8 mouse cellular contexts compared by ENCODE assay signal in genomic region chrX:103622935-103623280, GRCm38 (mm10). TPM values are rescaled to one million over a fixed set of nuclear protein-coding genes. Genes with fewer than 3 reads are reported as not detected.
DNase-seq lines count a peak whose midpoint lies in the region; ATAC-seq and TF ChIP-seq lines count a peak whose summit lies in the region.

No protein-coding gene starts in this region.

- H3K4me2 ChIP-seq in kidney, embryonic 14.5 days (replicated peaks; ENCODE audit: low read depth, low read length): peak overlapping the region; percentile 48

- DNase-seq in layer of hippocampus, adult 2 months (ENCODE audit: low spot score in 2 of 2): no peak
- DNase-seq in layer of hippocampus, adult 9-11 months: no peak
- DNase-seq in cerebellum, adult 2 months: peak; percentile 18 to 49
- peak in 1 of 2 experiments; percentile 41 for DNase-seq in heart, adult 2 months
- peak; percentile 12 for DNase-seq in lung, postnatal 25 days (ENCODE audit: low spot score)
- peak; percentile 39 for DNase-seq in testis, postnatal 10 days (ENCODE audit: low spot score)
- no peak for DNase-seq in urinary bladder, postnatal 10 days (ENCODE audit: low spot score)

- H3K27ac ChIP-seq in layer of hippocampus, adult 2 months: peak overlapping the region; percentile 88
- no peak overlapping the region for H3K27ac ChIP-seq in cerebellum, adult 2 months (ENCODE audit: insufficient read depth, low read length)
- H3K27ac ChIP-seq in heart, adult 2 months: peak overlapping the region; percentile 15; the same call in 1 of the 2 replicates
- H3K27ac ChIP-seq in kidney, embryonic 14.5 days (ENCODE audit: low read depth, low read length): peak overlapping the region; percentile 51; the same call in 1 of the 2 replicates

- no peak for TF ChIP-seq CTCF in layer of hippocampus, adult 2 months (conservative IDR thresholded peaks at IDR 0.05)
- no peak for TF ChIP-seq CTCF in cerebellum, adult 2 months (IDR thresholded peaks at IDR 0.05; ENCODE audit: borderline replicate concordance, insufficient read depth, low read depth, low read length)
- no peak for TF ChIP-seq CTCF in heart, adult 2 months (IDR thresholded peaks at IDR 0.05)

- WGBS in cerebellum, adult 2 months: 4% methylated on average over 13 of the region's 13 CpGs
- 16% methylated on average over 13 of the region's 13 CpGs for WGBS in heart, adult 2 months
- WGBS in kidney, embryonic 14.5 days: 2% methylated on average over 13 of the region's 13 CpGs

- no peak for TF ChIP-seq EP300 in heart, adult 2 months (IDR thresholded peaks at IDR 0.05; ENCODE audit: insufficient read depth, low read depth, low read length)

- peak overlapping the region; percentile 60 for H3K4me3 ChIP-seq in layer of hippocampus, adult 2 months
- peak overlapping the region; percentile 97 for H3K4me3 ChIP-seq in cerebellum, adult 2 months (replicated peaks; ENCODE audit: insufficient read depth, low read depth, low read length)
- peak overlapping the region; percentile 53 for H3K4me3 ChIP-seq in heart, adult 2 months
- peak overlapping the region; percentile 51 for H3K4me3 ChIP-seq in kidney, embryonic 14.5 days (ENCODE audit: low read length)

- no peaks in the 10 kb centered on the region for H3K36me3 ChIP-seq in heart, adult 2 months (ENCODE audit: control insufficient read depth, insufficient read depth, low read length)
- H3K36me3 ChIP-seq in kidney, embryonic 14.5 days (ENCODE audit: control insufficient read depth, insufficient read depth, low read length): no peaks in the 10 kb centered on the region

- no peaks in the 10 kb centered on the region for H3K79me2 ChIP-seq in heart, adult 2 months (replicated peaks; ENCODE audit: control insufficient read depth, insufficient read depth, low read length)

- H3K4me1 ChIP-seq in cerebellum, adult 2 months (ENCODE audit: control insufficient read depth, insufficient read depth, low read length): no peaks in the 10 kb centered on the region
- H3K4me1 ChIP-seq in heart, adult 2 months (ENCODE audit: control insufficient read depth, insufficient read depth, low read length): no peaks in the 10 kb centered on the region; the same call in 1 of the 2 replicates
- 0 out of 2 replicates have a peak, but pooled peaks cover 3% of the 10 kb centered on the region for H3K4me1 ChIP-seq in kidney, embryonic 14.5 days (ENCODE audit: control insufficient read depth, insufficient read depth, low read length)

- H3K9me3 ChIP-seq in kidney, embryonic 14.5 days (ENCODE audit: control insufficient read depth, low read length): no peaks in the 10 kb centered on the region

- intact Hi-C loops in heart, adult 2 months (cut with DNase I): loop anchor here (5.0 kb wide), 1 partner anchor 359 kb away; the partner anchor contains the start of gene Rlim

- TF ChIP-seq POLR2A in cerebellum, adult 2 months (IDR thresholded peaks at IDR 0.05; ENCODE audit: borderline replicate concordance, insufficient read depth, low read length): no peak
- no peak for TF ChIP-seq POLR2A in heart, adult 2 months (IDR thresholded peaks at IDR 0.05; ENCODE audit: insufficient read depth, low read depth, low read length)

- peak; percentile 17; the same call in 1 of the 2 replicates for ATAC-seq in kidney, embryonic 14.5 days (ENCODE audit: low FRiP score, low TSS enrichment)

- H3K27me3 ChIP-seq in cerebellum, adult 2 months (ENCODE audit: control insufficient read depth, insufficient read depth, low read length): no peaks in the 10 kb centered on the region
- H3K27me3 ChIP-seq in heart, adult 2 months (ENCODE audit: control insufficient read depth, insufficient read depth, low read length): no peaks in the 10 kb centered on the region
- no peaks in the 10 kb centered on the region for H3K27me3 ChIP-seq in kidney, embryonic 14.5 days (ENCODE audit: control insufficient read depth, insufficient read depth, low read length)

- H3K9ac ChIP-seq in heart, adult 2 months (ENCODE audit: low read depth, low read length): peak overlapping the region; percentile 49; the same call in 1 of the 2 replicates
- H3K9ac ChIP-seq in kidney, embryonic 14.5 days (ENCODE audit: low read depth, low read length): peak overlapping the region; percentile 64

RNA-seq across cellular contexts. Expression of gene Zcchc13, which starts 7.5 kb away (rescaled TPM):
- total RNA-seq in layer of hippocampus, adult 2 months (2021): not detected
- polyA plus RNA-seq in cerebellum, adult 2 months (2012; rRNA removed): 0.10 and 0.13 TPM in 2 replicates
- total RNA-seq in heart, adult 2 months (2021): not detected
- polyA plus RNA-seq in heart, adult 2 months (2012; rRNA removed): not detected in 2 replicates
- not detected in 2 replicates for polyA plus RNA-seq in kidney, embryonic 14.5 days (2014; fragmentation: Nextera tagmentation; extraction: Ambion mirVana)

Comparison
In these comparisons a context has a peak if more than half of its experiments do, and no peak if none do; other contexts are left out.
1. DNase-seq: peak in cerebellum, adult 2 months (2 of 2), lung, postnatal 25 days (single experiment) and testis, postnatal 10 days (single experiment); none in layer of hippocampus, adult 2 months (0 of 2), layer of hippocampus, adult 9-11 months (single experiment) and urinary bladder, postnatal 10 days (single experiment).
2. Peak in every context shown above with its lines, with median percentiles within 50 percentile points of each other: H3K4me3 ChIP-seq.